Mouse (Mus musculus) MEL (cell line): Measurements from ENCODE around the gene St6galnac4.

ENCODE experiments used
- CHD1 ChIP-seq: IDR thresholded peaks from 2 replicates; pipeline ENCODE4 v1.6.1; 2012; ENCODE audit warnings: low read depth, mild to moderate bottlenecking, inconsistent platforms, low read length, improper control_type of control experiment
- CTCF ChIP-seq, 3 experiments: IDR thresholded peaks in 2 of 3; conservative IDR thresholded peaks in 1 of 3; 2 replicates each; pipeline ENCODE4 v1.5.1; 2011 to 2012; ENCODE audit warnings: low read length in 3 of 3, low read depth in 2 of 3, mild to moderate bottlenecking in 2 of 3, improper control_type of control experiment in 1 of 3, inconsistent platforms in 1 of 3, mixed read lengths in 1 of 3, moderate library complexity in 1 of 3; ENCODE audit not compliant: control insufficient read depth in 1 of 3, insufficient read depth in 1 of 3, poor library complexity in 1 of 3, severe bottlenecking in 1 of 3
- ETS1 ChIP-seq: IDR thresholded peaks from 2 replicates; pipeline ENCODE4 v1.6.1; 2012; ENCODE audit warnings: low read depth, mild to moderate bottlenecking, inconsistent platforms, low read length, improper control_type of control experiment, moderate library complexity
- GABPA ChIP-seq: IDR thresholded peaks from 2 replicates; pipeline ENCODE4 v1.6.1; 2012; ENCODE audit warnings: low read depth, mild to moderate bottlenecking, inconsistent platforms, low read length, improper control_type of control experiment, moderate library complexity
- MAX ChIP-seq: IDR thresholded peaks from 2 replicates; pipeline ENCODE4 v1.6.1; 2011; ENCODE audit warnings: low read length, improper control_type of control experiment
- NELFE ChIP-seq: IDR thresholded peaks from 2 replicates; pipeline ENCODE4 v1.6.1; 2011; ENCODE audit warnings: low read depth, low read length, improper control_type of control experiment
- POLR2A ChIP-seq, 2 experiments: IDR thresholded peaks; 2 replicates each; pipeline ENCODE4 v1.6.1; 2011 to 2012; ENCODE audit warnings: low read length in 2 of 2, mild to moderate bottlenecking in 2 of 2, control low read depth in 1 of 2, improper control_type of control experiment in 1 of 2, low read depth in 1 of 2, moderate library complexity in 1 of 2; ENCODE audit not compliant: control insufficient read depth in 1 of 2, insufficient read depth in 1 of 2, poor library complexity in 1 of 2
- SIN3A ChIP-seq: IDR thresholded peaks from 2 replicates; pipeline ENCODE4 v1.6.1; 2012; ENCODE audit warnings: low read length, improper control_type of control experiment, inconsistent platforms
- TCF12 ChIP-seq: IDR thresholded peaks from 2 replicates; pipeline ENCODE4 v1.6.1; 2014; ENCODE audit warnings: low read depth, mild to moderate bottlenecking, inconsistent platforms, low read length, improper control_type of control experiment, moderate library complexity
- ZMIZ1 ChIP-seq: IDR thresholded peaks from 2 replicates; pipeline ENCODE4 v1.6.1; 2012; ENCODE audit warnings: low read depth, mild to moderate bottlenecking, inconsistent platforms, low read length, improper control_type of control experiment, moderate library complexity

DNA sequence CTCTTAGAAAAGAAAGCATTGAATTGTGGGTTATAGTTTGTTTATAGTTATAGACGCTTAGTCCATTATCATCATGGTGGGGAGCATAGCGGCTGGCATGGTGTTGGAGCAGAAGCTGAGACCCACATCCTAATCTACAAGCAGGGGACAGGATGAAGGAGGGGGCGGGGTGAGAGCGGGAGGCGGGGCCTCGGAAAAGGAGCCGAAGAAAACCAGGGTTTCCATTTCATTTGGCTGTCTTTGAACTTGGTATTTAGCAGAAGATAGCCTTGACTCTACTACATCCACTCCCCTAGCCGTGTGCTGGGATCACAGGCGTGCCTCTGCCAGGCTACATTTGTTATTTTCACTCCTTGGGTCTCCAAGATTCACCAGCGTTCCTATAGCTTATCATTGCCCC, 17.7 kb downstream of the St6galnac4 start:
- no peak for TF ChIP-seq SIN3A
- no peak for TF ChIP-seq NELFE
- TF ChIP-seq ETS1: no peak
- TF ChIP-seq CHD1: no peak
- no peak for TF ChIP-seq GABPA
- no peak for TF ChIP-seq ZMIZ1
- TF ChIP-seq CTCF (IDR thresholded peaks at IDR 0.05 in 2 of 3, conservative IDR thresholded peaks at IDR 0.05 in 1 of 3; ENCODE audit: control insufficient read depth in 1 of 3, insufficient read depth in 1 of 3, low read depth in 2 of 3, low read length in 3 of 3, poor library complexity in 1 of 3, severe bottlenecking in 1 of 3): no peak
- no peak for TF ChIP-seq TCF12
- no peak for TF ChIP-seq POLR2A (IDR thresholded peaks at IDR 0.05; ENCODE audit: control insufficient read depth in 1 of 2, insufficient read depth in 1 of 2, low read depth in 1 of 2, low read length in 2 of 2, poor library complexity in 1 of 2)
- no peak for TF ChIP-seq MAX
